Mouse (Mus musculus): ENCODE measurements around the gene Atrip. TPM values are rescaled to one million over a fixed set of nuclear protein-coding genes. Genes with fewer than 3 reads are reported as not detected.

Gene Atrip
- polyA plus RNA-seq, 1 experiment from 2014 or later: 15.6 TPM

DNA sequence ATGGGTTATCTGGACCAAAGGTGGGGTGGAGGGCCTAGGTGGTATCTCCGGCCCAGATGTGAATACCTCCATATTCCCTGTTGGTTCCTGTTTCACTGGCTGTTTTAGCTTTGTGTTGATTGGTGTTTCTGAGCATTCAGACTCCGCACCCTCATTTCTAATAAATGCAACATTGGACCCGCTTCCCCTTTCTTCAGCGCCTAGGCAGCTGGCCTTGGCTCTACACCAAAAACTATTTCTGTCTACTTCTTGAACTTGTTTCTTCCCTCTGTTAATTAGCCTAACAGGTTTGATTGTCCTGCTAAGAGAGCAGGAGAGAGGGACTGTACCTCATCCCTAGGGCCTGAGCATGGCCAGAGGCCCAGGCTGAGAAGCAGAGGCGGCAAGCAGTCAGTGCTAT, 16.4 kb downstream of the Atrip start:
- no peak overlapping the region for H3K4me3 ChIP-seq (ENCODE audit: low read length)
- no peak overlapping the region for H3K9ac ChIP-seq (ENCODE audit: low read length)
- no peaks in the 10 kb centered on the region for H3K9me3 ChIP-seq (replicated peaks; ENCODE audit: control insufficient read depth, low read length)
- no peak overlapping the region for H3K27ac ChIP-seq (ENCODE audit: low read length)
- no peaks in the 10 kb centered on the region for H3K27me3 ChIP-seq (ENCODE audit: control insufficient read depth, insufficient read depth, low read length)
- peaks cover 22% of the 10 kb centered on the region for H3K36me3 ChIP-seq (ENCODE audit: control insufficient read depth, insufficient read depth)
- H3K4me1 ChIP-seq (ENCODE audit: control insufficient read depth, insufficient read depth, low read length): peaks cover 23% of the 10 kb centered on the region
- H3K4me2 ChIP-seq (ENCODE audit: low read depth, low read length): no peak overlapping the region
- no peak for ATAC-seq (replicated peaks; ENCODE audit: extremely low read depth, insufficient read depth, low FRiP score)
- WGBS: 82% methylated on average over 5 of the region's 5 CpGs

DNA sequence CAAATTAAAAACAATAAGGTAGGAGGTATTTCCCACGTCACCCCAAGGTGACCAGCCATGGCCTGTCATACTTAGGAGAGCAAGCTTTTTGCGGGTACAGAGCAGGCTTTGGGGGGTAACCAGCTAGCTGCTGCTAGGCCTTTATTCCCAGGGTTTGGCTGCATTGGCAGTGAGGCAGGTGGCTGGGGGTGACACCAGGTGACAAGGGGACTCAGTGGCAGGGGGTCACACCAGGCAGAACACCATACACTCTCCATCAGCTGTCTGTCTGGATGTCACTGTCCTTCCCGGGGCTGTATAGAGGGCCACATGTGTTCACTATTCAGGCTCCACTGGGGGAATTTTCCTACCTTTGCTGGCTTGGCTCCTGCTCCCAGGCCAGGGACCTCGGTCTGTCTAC, 17.0 kb downstream of the Atrip start:
- H3K27ac ChIP-seq (ENCODE audit: low read length): no peak overlapping the region
- H3K27me3 ChIP-seq (ENCODE audit: control insufficient read depth, insufficient read depth, low read length): no peaks in the 10 kb centered on the region
- ATAC-seq (replicated peaks; ENCODE audit: extremely low read depth, insufficient read depth, low FRiP score): no peak
- no peaks in the 10 kb centered on the region for H3K9me3 ChIP-seq (replicated peaks; ENCODE audit: control insufficient read depth, low read length)
- H3K4me1 ChIP-seq (ENCODE audit: control insufficient read depth, insufficient read depth, low read length): peaks cover 23% of the 10 kb centered on the region
- H3K4me3 ChIP-seq (ENCODE audit: low read length): no peak overlapping the region
- whole genome bisulfite sequencing: 86% methylated on average over 4 of the region's 4 CpGs
- no peak overlapping the region for H3K9ac ChIP-seq (ENCODE audit: low read length)
- H3K4me2 ChIP-seq (ENCODE audit: low read depth, low read length): no peak overlapping the region
- H3K36me3 ChIP-seq (ENCODE audit: control insufficient read depth, insufficient read depth): peaks cover 23% of the 10 kb centered on the region

DNA sequence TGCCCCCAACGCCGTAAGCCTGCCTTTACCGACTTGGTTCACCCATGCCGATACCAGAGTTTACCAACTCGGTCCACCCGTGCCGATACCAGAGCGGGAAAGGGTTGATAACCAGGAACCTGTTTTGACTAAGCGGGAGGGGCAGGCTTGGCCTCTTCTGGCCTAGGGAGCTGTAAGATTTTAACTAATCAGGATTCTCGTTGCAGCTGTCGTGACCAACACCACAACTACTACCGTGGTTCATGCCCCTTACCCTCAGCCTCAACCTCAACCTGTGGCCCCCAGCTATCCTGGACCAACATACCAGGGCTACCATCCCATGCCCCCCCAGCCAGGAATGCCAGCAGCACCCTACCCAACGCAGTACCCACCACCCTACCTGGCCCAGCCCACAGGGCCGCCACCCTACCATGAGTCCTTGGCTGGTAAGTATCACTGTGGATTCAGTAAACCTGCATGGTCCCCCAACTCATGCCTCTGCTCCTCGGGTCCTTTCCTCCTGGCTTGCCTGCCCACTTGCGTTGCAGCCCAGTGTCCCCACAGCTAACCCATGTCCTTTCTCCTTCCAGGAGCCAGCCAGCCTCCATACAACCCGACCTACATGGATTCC, 17.7 kb downstream of the Atrip start:
- ATAC-seq (replicated peaks; ENCODE audit: extremely low read depth, insufficient read depth, low FRiP score): no peak
- H3K4me1 ChIP-seq (ENCODE audit: control insufficient read depth, insufficient read depth, low read length): peaks cover 23% of the 10 kb centered on the region
- no peak overlapping the region for H3K4me3 ChIP-seq (ENCODE audit: low read length)
- no peak overlapping the region for H3K4me2 ChIP-seq (ENCODE audit: low read depth, low read length)
- peaks cover 23% of the 10 kb centered on the region for H3K36me3 ChIP-seq (ENCODE audit: control insufficient read depth, insufficient read depth)
- no peak overlapping the region for H3K9ac ChIP-seq (ENCODE audit: low read length)
- H3K27ac ChIP-seq (ENCODE audit: low read length): no peak overlapping the region
- H3K27me3 ChIP-seq (ENCODE audit: control insufficient read depth, insufficient read depth, low read length): no peaks in the 10 kb centered on the region
- no peaks in the 10 kb centered on the region for H3K9me3 ChIP-seq (replicated peaks; ENCODE audit: control insufficient read depth, low read length)
- 89% methylated on average over 17 of the region's 17 CpGs for WGBS

DNA sequence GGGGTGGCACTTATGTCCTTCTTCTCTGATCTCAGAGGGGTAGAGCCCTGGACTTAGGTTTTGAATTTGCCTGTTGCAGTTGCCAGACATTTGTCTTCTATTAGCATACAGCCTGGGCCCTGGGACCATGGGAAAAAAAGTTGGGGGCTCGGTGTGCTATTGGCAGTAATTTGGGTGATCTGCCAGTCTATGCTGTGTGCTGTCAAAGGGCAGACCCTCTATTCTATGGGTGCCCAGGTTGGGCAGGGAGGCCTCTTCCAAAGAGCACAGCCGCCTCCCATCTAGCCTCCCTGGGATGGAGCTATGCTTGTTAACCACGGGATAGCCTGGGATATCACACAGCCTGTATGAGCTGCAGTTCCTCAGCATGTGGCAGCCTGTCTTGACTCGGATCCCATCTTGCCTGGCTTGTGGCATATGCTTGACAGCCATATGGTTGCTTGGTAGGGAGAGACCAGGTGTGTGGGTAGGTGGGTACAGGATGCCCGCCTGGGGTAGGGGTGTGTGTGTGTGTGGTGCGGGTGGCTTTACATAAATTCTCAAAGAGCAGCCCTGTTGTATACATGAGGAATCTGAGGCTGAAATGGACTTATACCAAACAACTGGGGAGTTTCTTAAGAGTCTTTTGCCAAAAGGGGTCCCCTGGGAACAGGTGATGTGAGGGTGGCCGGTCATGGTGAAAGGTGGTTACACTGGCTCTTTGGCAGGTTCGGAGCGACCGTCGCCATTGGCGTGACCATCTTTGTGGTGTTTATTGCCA, 18.5 kb downstream of the Atrip start:
- H3K9ac ChIP-seq (ENCODE audit: low read length): peak overlapping the region; percentile 60
- no peaks in the 10 kb centered on the region for H3K9me3 ChIP-seq (replicated peaks; ENCODE audit: control insufficient read depth, low read length)
- H3K4me1 ChIP-seq (ENCODE audit: control insufficient read depth, insufficient read depth, low read length): peaks cover 23% of the 10 kb centered on the region
- H3K36me3 ChIP-seq (ENCODE audit: control insufficient read depth, insufficient read depth): peaks cover 23% of the 10 kb centered on the region
- WGBS: 89% methylated on average over 12 of the region's 12 CpGs
- H3K27ac ChIP-seq (ENCODE audit: low read length): peak overlapping the region; percentile 15
- peak overlapping the region; percentile 37 for H3K4me3 ChIP-seq (ENCODE audit: low read length)
- no peak for ATAC-seq (replicated peaks; ENCODE audit: extremely low read depth, insufficient read depth, low FRiP score)
- peak overlapping the region; percentile 47 for H3K4me2 ChIP-seq (ENCODE audit: low read depth, low read length)
- H3K27me3 ChIP-seq (ENCODE audit: control insufficient read depth, insufficient read depth, low read length): no peaks in the 10 kb centered on the region

DNA sequence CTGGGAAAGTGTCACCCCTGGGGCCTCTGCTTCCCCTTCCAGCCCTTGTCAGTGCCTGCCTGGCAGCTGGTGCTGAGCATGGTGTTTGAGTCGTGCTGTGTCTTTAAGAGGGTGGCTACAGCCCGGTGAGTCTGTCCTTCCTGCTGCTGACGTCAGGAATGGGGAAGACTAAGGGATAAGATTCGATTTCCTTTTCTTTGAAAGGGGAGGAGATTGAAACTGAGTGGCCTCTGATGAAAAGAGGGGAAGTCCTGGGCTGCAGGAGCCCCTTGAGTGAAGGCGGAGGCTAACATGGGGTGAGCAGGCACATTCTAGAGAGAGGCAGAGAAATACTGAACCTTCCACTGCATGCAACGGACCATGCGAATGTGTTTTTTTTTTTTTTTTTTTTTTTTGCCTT, 19.2 kb downstream of the Atrip start:
- H3K4me1 ChIP-seq (ENCODE audit: control insufficient read depth, insufficient read depth, low read length): peaks cover 20% of the 10 kb centered on the region
- H3K27me3 ChIP-seq (ENCODE audit: control insufficient read depth, insufficient read depth, low read length): no peaks in the 10 kb centered on the region
- H3K27ac ChIP-seq (ENCODE audit: low read length): peak overlapping the region; percentile 76
- H3K9ac ChIP-seq (ENCODE audit: low read length): peak overlapping the region; percentile 60
- peaks cover 23% of the 10 kb centered on the region for H3K36me3 ChIP-seq (ENCODE audit: control insufficient read depth, insufficient read depth)
- H3K9me3 ChIP-seq (replicated peaks; ENCODE audit: control insufficient read depth, low read length): no peaks in the 10 kb centered on the region
- WGBS: 9% methylated on average over 7 of the region's 7 CpGs
- peak; percentile 66 for ATAC-seq (replicated peaks; ENCODE audit: extremely low read depth, insufficient read depth, low FRiP score)
- peak overlapping the region; percentile 47 for H3K4me2 ChIP-seq (ENCODE audit: low read depth, low read length)
- peak overlapping the region; percentile 37 for H3K4me3 ChIP-seq (ENCODE audit: low read length)

DNA sequence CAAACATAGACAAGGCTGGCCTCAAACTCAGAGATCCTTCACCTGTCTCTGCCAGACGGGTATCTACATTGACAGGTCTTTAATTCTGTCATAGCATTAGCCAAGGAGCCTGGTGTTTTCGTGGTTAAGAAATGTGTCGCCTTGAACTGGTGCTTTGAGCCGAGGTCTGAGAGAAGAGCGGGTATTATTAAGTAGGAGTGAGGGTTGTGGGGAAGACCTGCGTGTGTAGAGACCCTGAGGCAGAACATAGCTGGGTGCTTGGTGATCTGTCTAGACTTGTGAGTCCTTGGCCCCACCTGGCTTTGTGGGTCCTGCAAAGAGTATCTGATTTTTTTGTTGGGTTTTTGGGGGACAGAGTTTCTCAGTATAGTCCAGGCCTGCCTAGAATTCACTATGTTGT, 20.1 kb downstream of the Atrip start:
- no peak overlapping the region for H3K9ac ChIP-seq (ENCODE audit: low read length)
- H3K4me2 ChIP-seq (ENCODE audit: low read depth, low read length): no peak overlapping the region
- WGBS: 74% methylated on average over 6 of the region's 6 CpGs
- peak overlapping the region; percentile 76 for H3K27ac ChIP-seq (ENCODE audit: low read length)
- peaks cover 23% of the 10 kb centered on the region for H3K36me3 ChIP-seq (ENCODE audit: control insufficient read depth, insufficient read depth)
- H3K4me1 ChIP-seq (ENCODE audit: control insufficient read depth, insufficient read depth, low read length): peaks cover 16% of the 10 kb centered on the region; the same call in 1 of the 2 replicates
- H3K4me3 ChIP-seq (ENCODE audit: low read length): no peak overlapping the region
- no peak for ATAC-seq (replicated peaks; ENCODE audit: extremely low read depth, insufficient read depth, low FRiP score)
- no peaks in the 10 kb centered on the region for H3K9me3 ChIP-seq (replicated peaks; ENCODE audit: control insufficient read depth, low read length)
- no peaks in the 10 kb centered on the region for H3K27me3 ChIP-seq (ENCODE audit: control insufficient read depth, insufficient read depth, low read length)

DNA sequence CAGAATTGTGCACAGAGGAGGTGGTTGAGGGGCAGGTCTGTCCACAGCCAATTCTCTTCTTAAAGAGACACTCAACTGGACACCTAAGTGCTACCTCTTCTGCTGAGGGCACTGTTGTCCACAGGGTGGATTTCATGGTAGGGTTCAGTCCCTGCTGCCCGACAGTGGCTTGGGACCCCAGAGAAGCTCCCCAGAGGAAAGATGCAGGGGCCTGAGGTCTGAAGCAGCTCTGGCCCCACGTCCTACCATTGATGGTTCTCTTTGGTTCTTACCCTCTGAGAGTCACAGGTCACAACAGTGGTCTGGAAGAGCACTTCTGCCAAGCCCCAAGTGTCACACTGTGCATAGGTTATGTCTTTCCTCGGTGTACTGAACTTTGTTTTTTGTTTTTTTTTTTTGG, 20.6 kb downstream of the Atrip start:
- Histone ChIP-seq H3K9me3 (replicated peaks; ENCODE audit: control insufficient read depth, low read length) (no peaks in the 10 kb centered on the region), H3K36me3 (ENCODE audit: control insufficient read depth, insufficient read depth) (peaks cover 26% of the 10 kb centered on the region), H3K27ac (ENCODE audit: low read length) (no peak overlapping the region; the same call in 1 of the 2 replicates), H3K4me3 (ENCODE audit: low read length) (no peak overlapping the region), H3K27me3 (ENCODE audit: control insufficient read depth, insufficient read depth, low read length) (no peaks in the 10 kb centered on the region), H3K9ac (ENCODE audit: low read length) (no peak overlapping the region), H3K4me2 (ENCODE audit: low read depth, low read length) (no peak overlapping the region), H3K4me1 (ENCODE audit: control insufficient read depth, insufficient read depth, low read length) (peaks cover 12% of the 10 kb centered on the region; the same call in 1 of the 2 replicates)
- 85% methylated on average over 3 of the region's 3 CpGs for whole genome bisulfite sequencing
- no peak for ATAC-seq (replicated peaks; ENCODE audit: extremely low read depth, insufficient read depth, low FRiP score)

DNA sequence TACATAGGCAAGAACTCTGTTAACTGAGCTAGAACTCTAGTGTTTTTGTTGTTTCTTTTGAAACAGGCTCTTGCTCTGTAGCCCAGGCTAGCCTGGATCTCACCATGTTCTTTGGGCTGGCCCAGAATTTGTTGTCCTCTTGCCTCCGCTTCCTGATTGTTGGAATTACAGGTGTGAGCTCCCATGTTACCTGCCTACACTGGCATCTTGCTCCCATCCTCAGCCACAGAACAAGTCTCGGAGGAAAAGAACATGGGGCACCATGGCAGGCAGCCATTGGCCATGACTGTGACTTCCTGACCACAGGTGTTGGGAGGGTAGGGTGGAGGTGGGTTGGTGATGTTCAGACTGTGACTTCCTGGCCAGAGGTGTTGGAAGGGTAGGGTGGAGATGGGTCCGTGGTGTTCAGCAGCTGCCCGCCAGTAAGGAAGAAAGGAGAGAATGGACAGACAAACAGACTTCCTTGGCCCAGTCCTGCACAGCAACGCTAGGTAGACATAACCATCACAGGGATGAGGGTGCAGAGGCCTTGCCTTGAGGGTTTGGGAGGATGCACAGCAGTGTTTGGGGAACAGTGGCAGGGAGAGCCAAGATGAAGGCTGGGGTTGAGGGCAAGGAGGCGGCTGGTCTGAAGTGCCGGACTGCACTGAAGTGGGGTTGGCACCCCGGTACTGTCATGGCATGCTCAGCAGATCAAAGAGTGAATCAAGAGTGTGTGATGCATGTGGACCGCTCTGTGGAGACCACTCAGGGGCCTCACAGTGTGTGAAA, 21.2 kb downstream of the Atrip start:
- Histone ChIP-seq H3K4me1 (ENCODE audit: control insufficient read depth, insufficient read depth, low read length) (peaks cover 11% of the 10 kb centered on the region; the same call in 1 of the 2 replicates), H3K4me2 (ENCODE audit: low read depth, low read length) (no peak overlapping the region), H3K9ac (ENCODE audit: low read length) (no peak overlapping the region), H3K9me3 (replicated peaks; ENCODE audit: control insufficient read depth, low read length) (no peaks in the 10 kb centered on the region), H3K27me3 (ENCODE audit: control insufficient read depth, insufficient read depth, low read length) (no peaks in the 10 kb centered on the region), H3K4me3 (ENCODE audit: low read length) (no peak overlapping the region), H3K27ac (ENCODE audit: low read length) (no peak overlapping the region; the same call in 1 of the 2 replicates), H3K36me3 (ENCODE audit: control insufficient read depth, insufficient read depth) (peaks cover 20% of the 10 kb centered on the region)
- no peak for ATAC-seq (replicated peaks; ENCODE audit: extremely low read depth, insufficient read depth, low FRiP score)
- WGBS: 86% methylated on average over 9 of the region's 9 CpGs

Data from heart, embryonic 16.5 days (tissue).